Mouse (Mus musculus) midbrain, embryonic 11.5 days (tissue): ENCODE results near the gene Elobl. TPM values are rescaled to one million over a fixed set of nuclear protein-coding genes. Genes with fewer than 3 reads are reported as not detected.

Source experiments
- ATAC-seq: fragments of 200-750 bp; cut with Nextera tagmentation; 2 replicates; pipeline ENCODE4 v1.8.0; 2017; ENCODE audit warnings: moderate TSS enrichment, moderate library complexity; ENCODE audit not compliant: low FRiP score
- DNase-seq: peaks from one replicate; pipeline ENCODE4 v3.0.0; 2015; ENCODE audit warnings: low spot score; ENCODE audit errors: missing footprints
- H3K27ac ChIP-seq: fragments of 300-500 bp; sonication (generic); 2 replicates; pipeline ENCODE4 v1.5.1; 2014; ENCODE audit warnings: low read depth, low read length
- H3K27me3 ChIP-seq: fragments of 300-500 bp; sonication (generic); 2 replicates; pipeline ENCODE4 v1.6.1; 2014; ENCODE audit warnings: mild to moderate bottlenecking, low read length, moderate library complexity, mixed read lengths; ENCODE audit not compliant: control insufficient read depth, insufficient read depth
- H3K36me3 ChIP-seq: fragments of 300-500 bp; sonication (generic); 2 replicates; pipeline ENCODE4 v1.6.1; 2014; ENCODE audit warnings: mild to moderate bottlenecking, low read length, moderate library complexity, mixed read lengths; ENCODE audit not compliant: control insufficient read depth, insufficient read depth
- H3K4me1 ChIP-seq: fragments of 300-500 bp; sonication (generic); 2 replicates; pipeline ENCODE4 v1.6.1; 2014; ENCODE audit warnings: low read length; ENCODE audit not compliant: control insufficient read depth, insufficient read depth
- H3K4me2 ChIP-seq: fragments of 300-500 bp; sonication (generic); 2 replicates; pipeline ENCODE4 v1.6.1; 2014; ENCODE audit warnings: mild to moderate bottlenecking, moderate library complexity
- H3K4me3 ChIP-seq: fragments of 300-500 bp; sonication (generic); 2 replicates; pipeline ENCODE4 v1.5.1; 2014; ENCODE audit warnings: low read depth, low read length
- H3K9ac ChIP-seq: fragments of 300-500 bp; sonication (generic); 2 replicates; pipeline ENCODE4 v1.6.1; 2014; ENCODE audit warnings: low read length
- H3K9me3 ChIP-seq: fragments of 300-500 bp; sonication (generic); 2 replicates; pipeline ENCODE4 v1.6.1; 2016; ENCODE audit warnings: low read length; ENCODE audit not compliant: control insufficient read depth
- WGBS: fragments of 180-500 bp; shearing (Covaris S2); extraction: QIAGEN DNeasy Blood & Tissue Kit; methylation state at CpG from one replicate; pipeline ENCODE4 v1.1.7; 2014; 5-methylcytosine and 5-hydroxymethylcytosine counted together
- polyA plus RNA-seq: library from polyadenylated mRNA; unstranded; fragments of >200 nt; fragmentation: Nextera tagmentation; extraction: Ambion mirVana; gene quantifications from 2 replicates; pipeline ENCODE4 v1.2.1, GENCODE M21; 2014

The Elobl gene
- polyA plus RNA-seq, 1 experiment from 2014 or later, result not detected

DNA sequence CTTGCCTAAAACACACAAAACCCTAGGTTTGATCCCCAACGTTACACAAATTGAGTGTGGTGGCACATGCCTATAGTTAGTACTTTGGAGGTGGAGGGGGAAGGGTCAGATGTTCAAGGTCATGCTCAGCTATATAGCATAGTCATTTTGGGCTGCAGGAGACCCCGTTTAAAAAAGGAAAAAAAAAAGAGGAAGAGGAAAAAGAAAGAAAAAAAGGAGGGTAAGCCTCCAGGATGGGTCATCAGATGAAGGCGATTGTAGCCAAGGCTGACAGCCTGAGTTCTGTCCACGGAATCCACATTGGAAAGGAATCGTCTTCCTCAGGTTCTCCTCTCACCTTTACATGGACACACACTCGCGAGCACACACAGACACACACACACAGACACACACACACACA is 27.8 kb upstream of the Elobl start:
- DNase-seq (no peak), ATAC-seq (no peak)
- 86% methylated on average over 7 of the region's 7 CpGs for WGBS
- H3K4me2 ChIP-seq, result no peak overlapping the region
- H3K9ac ChIP-seq, result no peak overlapping the region
- no peaks in the 10 kb centered on the region for H3K9me3 ChIP-seq
- H3K27ac ChIP-seq, result no peak overlapping the region
- H3K27me3 ChIP-seq, result peaks cover 8% of the 10 kb centered on the region
- H3K4me1 ChIP-seq, result no peaks in the 10 kb centered on the region
- H3K36me3 ChIP-seq, result 0 out of 2 replicates have a peak, but pooled peaks cover 4% of the 10 kb centered on the region
- no peak overlapping the region for H3K4me3 ChIP-seq

- DNase-seq, result no peak
- ATAC-seq, result no peak
- Histone ChIP-seq H3K4me1 (no peaks in the 10 kb centered on the region), H3K4me2 (no peak overlapping the region), H3K9ac (no peak overlapping the region), H3K9me3 (no peaks in the 10 kb centered on the region), H3K27me3 (no peaks in the 10 kb centered on the region), H3K27ac (no peak overlapping the region), H3K4me3 (no peak overlapping the region), H3K36me3 (0 out of 2 replicates have a peak, but pooled peaks cover 4% of the 10 kb centered on the region)
- 15% methylated on average over 5 of the region's 5 CpGs for WGBS
Observed at GRCm38 (mm10) chr11:88993625-88994024, 26.9 kb upstream of the Elobl start.

DNA sequence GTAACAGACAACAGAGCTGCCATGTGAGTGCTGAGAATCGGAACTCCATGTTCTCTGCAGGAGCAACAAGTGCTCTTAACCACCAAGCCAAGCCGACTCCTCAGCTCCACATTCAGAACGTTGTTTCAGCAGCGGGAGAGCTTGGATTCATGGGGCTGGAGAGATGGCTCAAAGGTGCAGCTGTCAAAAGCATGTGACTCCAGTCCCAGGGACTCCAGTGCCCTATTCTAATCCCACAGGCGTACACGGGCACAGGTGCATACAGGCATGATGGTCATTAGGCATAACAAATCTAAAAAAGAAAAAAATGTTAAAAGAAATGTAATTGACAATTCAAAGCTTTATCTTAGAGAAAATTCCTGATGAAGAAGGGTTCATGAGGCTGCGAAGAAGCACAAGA is 26.5 kb upstream of the Elobl start:
- Histone ChIP-seq H3K36me3 (0 out of 2 replicates have a peak, but pooled peaks cover 4% of the 10 kb centered on the region), H3K4me2 (no peak overlapping the region), H3K9ac (no peak overlapping the region), H3K4me1 (no peaks in the 10 kb centered on the region), H3K4me3 (no peak overlapping the region), H3K9me3 (no peaks in the 10 kb centered on the region), H3K27ac (no peak overlapping the region), H3K27me3 (no peaks in the 10 kb centered on the region)
- 47% methylated on average over 7 of the region's 7 CpGs for WGBS
- no peak for DNase-seq
- no peak for ATAC-seq

GRCm38 (mm10) chr11:88989530-88989929 is 22.8 kb upstream of the Elobl start:
- Histone ChIP-seq H3K9ac (no peak overlapping the region), H3K27ac (no peak overlapping the region), H3K27me3 (no peaks in the 10 kb centered on the region), H3K4me3 (no peak overlapping the region), H3K4me1 (no peaks in the 10 kb centered on the region), H3K9me3 (no peaks in the 10 kb centered on the region), H3K36me3 (0 out of 2 replicates have a peak, but pooled peaks cover 4% of the 10 kb centered on the region), H3K4me2 (no peak overlapping the region)
- no peak for ATAC-seq
- no peak for DNase-seq
- 68% methylated on average over 5 of the region's 5 CpGs for WGBS

- ATAC-seq, result no peak
- no peak overlapping the region for H3K27ac ChIP-seq
- WGBS, result 79% methylated on average over 5 of the region's 5 CpGs
Observed at GRCm38 (mm10) chr11:88988956-88989355, 22.2 kb upstream of the Elobl start.

DNA sequence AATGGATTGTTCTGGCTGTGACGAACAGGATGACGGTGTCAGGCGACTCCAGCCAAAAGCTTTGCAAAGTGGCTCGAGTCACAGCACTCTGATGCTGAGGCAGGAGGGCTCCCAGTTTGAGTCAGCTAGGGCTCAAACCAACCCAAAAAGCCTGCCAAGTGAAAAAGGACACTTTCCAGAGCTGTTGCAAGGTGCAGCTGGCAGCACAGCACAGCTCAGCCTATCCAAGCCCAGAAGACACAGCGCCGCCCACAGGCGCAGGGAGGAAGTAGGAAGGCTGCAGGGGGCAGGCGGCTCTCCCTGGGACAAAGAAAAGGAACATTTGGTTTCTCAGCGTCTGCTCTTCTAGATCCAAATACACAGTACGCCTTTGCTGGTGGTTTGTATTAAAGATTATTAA is 19.9 kb upstream of the Elobl start:
- 92% methylated on average over 10 of the region's 10 CpGs for WGBS
- ATAC-seq (no peak), DNase-seq (no peak)
- Histone ChIP-seq H3K27ac (no peak overlapping the region), H3K4me2 (no peak overlapping the region), H3K4me1 (no peaks in the 10 kb centered on the region), H3K27me3 (no peaks in the 10 kb centered on the region), H3K9me3 (no peaks in the 10 kb centered on the region), H3K36me3 (peaks cover 11% of the 10 kb centered on the region; the same call in 1 of the 2 replicates), H3K4me3 (no peak overlapping the region), H3K9ac (no peak overlapping the region)

More at GRCm38 (mm10) chr11:88988956-88989355, 22.2 kb upstream of the Elobl start:
- H3K4me3 ChIP-seq, result no peak overlapping the region
- no peaks in the 10 kb centered on the region for H3K9me3 ChIP-seq
- H3K4me2 ChIP-seq, result no peak overlapping the region
- no peak overlapping the region for H3K9ac ChIP-seq
- no peak for DNase-seq
- H3K4me1 ChIP-seq, result no peaks in the 10 kb centered on the region
- no peaks in the 10 kb centered on the region for H3K27me3 ChIP-seq
- 0 out of 2 replicates have a peak, but pooled peaks cover 4% of the 10 kb centered on the region for H3K36me3 ChIP-seq

DNA sequence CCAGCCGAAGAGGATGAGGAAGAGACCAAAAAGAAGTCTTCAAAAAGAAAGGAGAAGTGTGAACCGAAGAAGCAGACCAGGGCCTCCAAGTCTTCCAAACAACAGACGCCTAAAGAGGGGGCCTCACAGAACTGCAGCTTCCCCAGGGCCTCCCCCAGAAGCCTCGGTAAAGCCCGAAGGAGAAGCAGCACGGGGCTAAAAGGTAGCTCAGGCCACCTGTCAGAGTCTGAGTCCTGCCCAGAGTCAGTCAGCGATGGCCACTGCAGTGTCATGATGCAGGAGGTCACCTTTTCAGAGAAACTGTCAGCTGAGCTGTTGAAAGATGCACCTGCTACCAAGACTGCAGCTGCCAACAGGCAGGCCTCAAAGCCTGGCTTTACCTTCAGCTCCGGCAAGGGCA is 14.6 kb upstream of the Elobl start:
- H3K36me3 ChIP-seq, result peaks cover 9% of the 10 kb centered on the region; the same call in 1 of the 2 replicates

DNA sequence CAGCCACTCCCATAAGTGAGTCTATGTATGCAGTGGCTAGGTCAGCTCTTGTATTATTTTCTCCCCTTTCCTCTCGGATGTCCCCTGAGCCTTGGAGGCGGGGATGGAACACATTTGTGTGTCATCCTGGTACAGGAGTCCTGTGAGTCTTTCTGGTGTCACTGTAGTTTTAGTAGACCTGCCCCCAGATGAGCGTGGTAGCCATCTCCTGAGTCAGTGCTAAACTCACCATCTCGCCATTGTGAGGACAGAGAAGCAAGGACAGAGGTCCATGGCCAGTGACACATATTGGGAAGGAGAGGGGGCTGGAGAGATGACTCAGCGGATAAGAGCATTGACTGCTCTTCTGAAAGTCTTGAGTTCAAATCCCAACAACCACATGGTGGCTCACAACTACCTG is 10.5 kb upstream of the Elobl start:
- no peak overlapping the region for H3K4me3 ChIP-seq
- ATAC-seq (no peak), DNase-seq (no peak)
- no peaks in the 10 kb centered on the region for H3K9me3 ChIP-seq
- no peak overlapping the region for H3K27ac ChIP-seq
- 98% methylated on average over 5 of the region's 5 CpGs for WGBS
- H3K27me3 ChIP-seq, result no peaks in the 10 kb centered on the region
- H3K4me2 ChIP-seq, result no peak overlapping the region
- H3K9ac ChIP-seq, result no peak overlapping the region
- H3K4me1 ChIP-seq, result peaks cover 5% of the 10 kb centered on the region
- H3K36me3 ChIP-seq, result peaks cover 4% of the 10 kb centered on the region; the same call in 1 of the 2 replicates

More for the DNA sequence above, 14.6 kb upstream of the Elobl start:
- Histone ChIP-seq H3K4me1 (no peaks in the 10 kb centered on the region), H3K9me3 (no peaks in the 10 kb centered on the region), H3K4me2 (no peak overlapping the region), H3K27ac (no peak overlapping the region), H3K27me3 (no peaks in the 10 kb centered on the region), H3K9ac (no peak overlapping the region), H3K4me3 (no peak overlapping the region)
- ATAC-seq, result no peak
- WGBS, result 90% methylated on average over 8 of the region's 8 CpGs
- peak; percentile 10 for DNase-seq

GRCm38 (mm10) chr11:88976320-88976719 is 9.6 kb upstream of the Elobl start:
- Histone ChIP-seq H3K36me3 (peaks cover under 1% of the 10 kb centered on the region; the same call in 1 of the 2 replicates), H3K27me3 (no peaks in the 10 kb centered on the region), H3K9ac (no peak overlapping the region), H3K4me2 (no peak overlapping the region), H3K9me3 (no peaks in the 10 kb centered on the region), H3K27ac (no peak overlapping the region), H3K4me1 (peaks cover 5% of the 10 kb centered on the region), H3K4me3 (no peak overlapping the region)
- DNase-seq (no peak), ATAC-seq (no peak)
- WGBS, result 87% methylated on average over 2 of the region's 2 CpGs
